Mouse (Mus musculus) monocyte, adult 5-6 weeks (primary cell): ENCODE data around the gene Diras1. TPM values are rescaled to one million over a fixed set of nuclear protein-coding genes. Genes with fewer than 3 reads are reported as not detected.

Source experiments
- ATAC-seq: fragments of 153-309, 156-312 bp; replicated peaks from 2 replicates; pipeline ENCODE4 v1.8.0; 2017; ENCODE audit warnings: mild to moderate bottlenecking; ENCODE audit not compliant: low TSS enrichment, insufficient number of reproducible peaks, severe bottlenecking, poor library complexity, low FRiP score
- total RNA-seq: library from RNA; stranded (forward); fragments of 200-1000, 200-491, 200-594 nt; gene quantifications from 3 replicates; pipeline ENCODE4 v1.2.3, GENCODE M21; 2017

Gene Diras1
- total RNA-seq, 1 experiment from 2014 or later = 0.38 TPM

DNA sequence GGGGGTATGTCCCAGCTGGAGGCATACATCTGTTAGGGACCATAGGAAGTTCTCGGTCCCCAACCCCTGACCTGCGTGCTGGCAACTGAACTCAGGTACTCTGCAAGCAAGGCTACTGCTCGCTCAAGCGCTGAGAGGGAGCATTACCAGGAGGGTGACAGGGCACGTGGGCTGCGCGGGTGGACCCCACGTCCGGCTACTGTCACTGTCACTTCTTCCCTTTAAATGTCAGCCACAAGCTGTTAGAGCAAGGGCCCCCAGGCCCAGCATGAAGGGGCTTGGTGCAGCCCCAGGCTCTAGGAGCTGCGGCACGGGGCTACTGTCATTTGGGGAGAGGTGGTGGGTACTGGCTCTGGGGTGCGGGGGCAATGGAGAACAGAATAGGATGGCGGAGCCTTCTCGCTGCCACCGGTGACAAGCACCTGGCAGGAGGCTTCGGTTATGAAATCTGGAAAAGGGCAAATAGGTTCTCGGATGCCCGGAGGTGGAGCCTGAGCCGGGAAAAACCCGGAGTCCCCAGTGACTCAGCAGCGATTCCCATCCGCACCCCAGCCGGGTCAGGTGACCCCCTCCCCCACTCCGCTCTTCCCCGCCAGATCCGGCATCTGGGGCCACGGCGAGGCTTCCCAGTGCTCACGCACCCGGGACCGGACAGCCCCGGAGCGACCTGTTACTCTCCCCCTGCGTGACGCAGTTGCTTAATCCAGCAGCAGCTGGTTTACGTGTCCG, 40.1 kb downstream of the Diras1 start:
- no peak for ATAC-seq

DNA sequence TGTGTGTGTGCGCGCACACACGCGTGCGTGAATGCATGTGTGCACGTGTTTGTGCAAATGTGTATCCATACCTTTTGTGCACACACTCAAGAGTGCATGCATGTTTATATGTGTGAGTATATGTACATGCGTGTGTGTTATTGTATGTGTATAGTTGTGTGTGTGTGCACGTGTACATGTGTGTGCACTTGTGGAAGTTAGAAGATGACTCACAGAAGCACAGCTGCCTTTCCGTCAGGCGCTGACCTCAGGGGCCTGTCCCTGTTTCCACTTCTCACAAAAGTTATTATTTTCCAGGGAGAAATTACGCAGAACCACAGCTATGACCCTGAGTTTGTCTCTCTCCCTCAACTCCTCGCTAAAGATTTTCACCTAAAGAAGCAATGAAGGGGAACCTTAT, 41.2 kb downstream of the Diras1 start:
- ATAC-seq = no peak

DNA sequence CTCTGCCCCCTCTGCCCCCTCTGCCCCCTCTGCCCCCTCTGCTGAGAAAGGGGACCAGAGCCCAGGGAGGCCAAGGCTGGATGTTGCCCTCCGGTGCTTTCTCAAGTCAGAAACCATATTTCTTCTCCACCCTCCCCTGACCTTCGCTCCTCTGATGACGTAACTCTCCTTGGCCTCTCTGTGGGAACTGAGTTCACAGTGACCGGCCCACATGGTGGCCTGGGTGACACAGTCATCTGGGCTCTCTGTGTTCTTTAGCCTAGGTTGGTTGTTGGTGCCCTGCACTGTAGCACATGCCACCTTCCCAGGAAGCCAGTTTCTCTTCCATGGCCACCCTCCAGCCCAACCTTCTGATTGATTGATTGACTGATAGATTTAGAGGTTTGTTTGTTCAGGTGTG, 43.1 kb downstream of the Diras1 start:
- peak; percentile 46; the same call in 1 of the 2 replicates for ATAC-seq

DNA sequence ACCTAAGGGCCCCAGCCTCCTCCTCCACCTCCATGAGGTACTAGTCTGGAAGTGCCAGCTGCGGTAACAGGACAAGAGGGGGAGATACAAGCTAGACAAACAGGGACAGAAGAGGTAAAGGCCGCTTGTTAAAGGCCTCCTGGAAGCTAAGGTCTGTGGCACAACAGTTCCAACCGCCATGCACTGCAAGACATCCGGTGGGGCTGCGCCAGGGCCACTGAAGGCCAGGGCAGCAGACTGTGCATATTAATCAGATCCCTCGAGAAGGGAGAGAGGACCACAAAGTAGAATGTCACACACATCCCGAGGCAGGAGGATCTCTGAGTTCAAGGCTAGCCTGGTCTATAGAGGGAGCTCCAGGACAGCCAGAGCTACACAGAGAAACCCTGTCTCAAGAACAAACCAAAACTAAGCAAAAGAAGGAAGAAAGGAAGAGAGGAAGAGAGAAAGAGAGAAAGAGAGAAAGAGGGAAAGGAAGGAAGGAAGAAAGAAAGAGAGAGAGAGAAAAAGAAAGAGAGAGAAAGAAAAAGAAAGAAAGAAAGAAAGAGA, 43.8 kb downstream of the Diras1 start:
- no peak for ATAC-seq

DNA sequence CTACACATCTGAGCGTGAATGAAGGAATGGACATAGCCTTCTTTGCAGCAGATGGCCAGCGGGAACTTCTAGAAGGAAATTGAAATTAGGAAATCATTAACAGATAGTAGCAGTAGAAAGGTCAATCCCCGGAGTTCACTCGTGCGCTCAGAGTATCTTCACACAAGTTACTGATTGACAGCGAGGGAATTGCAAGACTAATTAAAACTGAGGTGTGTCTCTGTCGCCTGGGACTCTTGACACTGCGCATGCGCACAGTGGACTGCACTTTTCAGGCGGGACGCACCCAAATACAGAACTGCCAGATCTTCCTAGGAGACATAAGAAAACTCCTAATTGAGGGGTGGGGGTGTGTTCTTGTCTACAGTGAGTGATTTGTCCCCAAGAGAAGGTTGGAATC, 50.0 kb downstream of the Diras1 start:
- no peak for ATAC-seq

DNA sequence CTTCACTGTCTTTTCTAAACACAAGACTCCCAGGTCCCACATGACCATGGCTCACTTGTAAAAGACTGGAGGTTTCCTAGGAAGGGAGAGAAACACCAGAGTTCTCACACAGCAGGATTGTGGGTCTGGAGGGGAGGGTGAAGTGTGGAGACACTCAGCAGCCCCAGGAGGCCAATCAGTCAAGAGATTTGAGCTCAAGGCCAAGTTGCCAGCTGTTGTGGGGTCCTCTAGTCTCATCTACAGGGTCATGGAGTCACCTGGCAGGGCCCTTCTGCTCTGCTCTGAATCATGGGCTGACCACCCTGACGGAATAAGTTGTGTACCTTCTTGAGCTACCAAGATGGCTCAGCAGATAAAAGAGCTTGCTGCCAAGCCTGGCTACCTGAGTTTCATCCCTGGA, 51.7 kb downstream of the Diras1 start:
- no peak for ATAC-seq

DNA sequence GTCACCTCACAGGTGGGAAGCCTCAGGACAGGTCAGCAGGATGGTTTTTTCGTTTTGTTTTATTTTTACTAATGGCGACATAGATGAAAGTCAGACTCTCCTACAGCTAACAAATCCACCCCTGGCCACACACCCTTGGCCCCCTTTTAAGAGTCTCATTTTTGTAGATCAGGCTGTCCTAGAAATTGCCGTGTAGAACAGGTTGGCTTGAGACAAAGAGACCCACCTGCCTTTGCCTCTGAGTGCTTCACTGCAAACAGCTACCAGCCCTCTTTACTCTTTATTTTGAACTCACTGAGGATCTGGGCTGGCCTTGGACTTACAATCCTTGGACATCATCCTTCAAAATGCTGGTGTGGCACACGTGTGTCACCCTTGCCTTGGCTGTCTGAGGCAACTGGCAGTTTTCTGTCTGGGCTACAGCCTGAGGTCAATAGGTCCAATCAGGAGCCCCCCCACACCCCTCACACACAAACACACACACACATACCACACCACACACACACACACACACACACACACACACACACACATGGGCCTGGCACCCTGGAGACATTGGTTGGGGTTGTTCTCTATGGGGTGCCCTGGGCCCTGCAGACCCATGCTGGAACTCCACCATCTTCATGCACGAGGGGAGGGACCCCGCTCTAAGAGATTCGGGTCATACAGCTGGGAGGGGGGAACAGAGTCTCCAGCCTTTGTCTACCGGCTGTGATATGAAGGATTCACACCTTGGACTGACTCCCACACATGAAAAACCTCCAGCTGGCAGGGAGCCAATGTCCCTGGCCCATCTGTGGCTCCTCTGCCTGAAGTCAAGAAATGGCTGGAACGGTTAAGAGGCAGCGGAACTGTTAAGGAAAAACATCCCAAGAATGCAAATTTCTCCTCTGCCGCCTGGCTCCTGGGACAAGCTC, 53.1 kb downstream of the Diras1 start:
- ATAC-seq = no peak

DNA sequence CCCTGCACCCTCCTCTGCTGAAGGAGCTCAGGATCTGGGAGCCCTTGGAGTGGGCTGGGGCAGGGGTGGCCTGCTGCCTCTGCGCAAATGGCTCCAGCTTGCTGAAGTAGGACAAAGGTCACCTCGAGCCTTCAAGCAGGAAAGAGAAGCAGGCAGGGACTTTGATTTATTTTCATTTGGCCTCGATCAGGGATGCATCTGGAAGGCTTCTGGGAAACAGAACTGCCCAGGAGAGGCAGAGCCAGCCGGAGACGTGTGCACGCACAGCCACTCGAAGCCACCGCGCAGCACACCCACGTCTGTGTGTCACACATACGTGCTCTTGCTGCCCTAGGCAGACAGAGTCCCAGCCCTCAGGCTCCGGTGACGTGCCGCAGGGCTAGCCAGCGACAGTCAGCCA, 53.9 kb downstream of the Diras1 start:
- no peak for ATAC-seq

DNA sequence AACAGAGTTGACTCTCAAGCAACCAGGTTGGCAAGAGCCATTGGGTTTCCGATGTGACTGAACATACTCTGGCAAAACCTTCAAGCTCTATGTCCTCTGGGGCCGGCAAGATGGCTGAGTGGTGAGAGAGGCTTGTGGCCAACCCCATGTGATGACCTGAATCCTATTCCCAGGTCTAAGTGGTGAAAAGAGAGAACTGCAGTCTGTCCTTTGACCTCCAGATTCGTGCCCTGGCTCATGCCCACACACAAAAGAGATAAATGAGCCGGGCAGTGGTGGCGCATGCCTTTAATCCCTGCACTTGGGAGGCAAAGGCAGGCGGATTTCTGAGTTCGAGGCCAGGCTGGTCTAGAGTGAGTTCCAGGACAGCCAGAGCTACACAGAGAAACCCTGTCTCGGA, 55.3 kb downstream of the Diras1 start:
- ATAC-seq = no peak

Other genes with a start within 250 kb of the Diras1 start
- 9.4 to 23.3 TPM (median 10.7 TPM) in 3 replicates for gene Sf3a2, start 227.5 kb downstream of the Diras1 start, total RNA-seq
- 29.4 to 59.3 TPM (median 41.3 TPM) in 3 replicates for gene Plekhj1, start 227.0 kb downstream of the Diras1 start, total RNA-seq
- not detected in 3 replicates for gene Amh, start 220.4 kb downstream of the Diras1 start, total RNA-seq
- not detected in 3 replicates for gene Jsrp1, start 212.2 kb downstream of the Diras1 start, total RNA-seq
- gene Oaz1, start 199.0 kb downstream of the Diras1 start, total RNA-seq = 242 to 281 TPM (median 259 TPM) in 3 replicates
- not detected in 3 replicates for gene Lingo3, start 181.6 kb downstream of the Diras1 start, total RNA-seq
- gene Lsm7, start 170.5 kb downstream of the Diras1 start, total RNA-seq = 78.9 to 86.7 TPM (median 80.7 TPM) in 3 replicates
- gene Sppl2b, start 170.4 kb downstream of the Diras1 start, total RNA-seq = 8.1 to 18.2 TPM (median 8.2 TPM) in 3 replicates
- not detected in 3 replicates for gene Tmprss9, start 153.8 kb downstream of the Diras1 start, total RNA-seq
- gene Timm13, start 124.7 kb downstream of the Diras1 start, total RNA-seq = 14.6 to 43.9 TPM (median 30.8 TPM) in 3 replicates
- 2.3 to 8.5 TPM (median 3.8 TPM) in 3 replicates for gene Lmnb2, start 107.4 kb downstream of the Diras1 start, total RNA-seq
- 18.9 to 25.8 TPM (median 22.5 TPM) in 3 replicates for gene Gadd45b, start 95.6 kb downstream of the Diras1 start, total RNA-seq
- 0.10 TPM in 1 of 3 replicates, not detected in the others for gene Gng7, start 10.7 kb downstream of the Diras1 start, total RNA-seq
- gene Slc39a3, start 11.8 kb upstream of the Diras1 start, total RNA-seq = 4.5 to 9.9 TPM (median 7.3 TPM) in 3 replicates
- gene Sgta, start 34.5 kb upstream of the Diras1 start, total RNA-seq = 27.8 to 50.9 TPM (median 31.5 TPM) in 3 replicates
- 2.5 to 3.6 TPM (median 2.8 TPM) in 3 replicates for gene Thop1, start 44.4 kb upstream of the Diras1 start, total RNA-seq
- gene Creb3l3, start 73.2 kb upstream of the Diras1 start, total RNA-seq = 0.39 TPM in 1 of 3 replicates, not detected in the others
- gene Map2k2, start 80.3 kb upstream of the Diras1 start, total RNA-seq = 62.4 to 77.3 TPM (median 66.5 TPM) in 3 replicates
- 28.4 to 40.6 TPM (median 30.5 TPM) in 3 replicates for gene Zbtb7a, start 109.6 kb upstream of the Diras1 start, total RNA-seq
- 13.0 to 24.9 TPM (median 21.2 TPM) in 3 replicates for gene Pias4, start 142.3 kb upstream of the Diras1 start, total RNA-seq
- 1,029 to 1,258 TPM (median 1,077 TPM) in 3 replicates for gene Eef2, start 151.0 kb upstream of the Diras1 start, total RNA-seq
- 30.4 to 45.3 TPM (median 37.3 TPM) in 3 replicates for gene Dapk3, start 157.3 kb upstream of the Diras1 start, total RNA-seq
- 0.49 TPM in 1 of 3 replicates, not detected in the others for gene 4930442H23Rik, start 158.2 kb upstream of the Diras1 start, total RNA-seq
- gene Nmrk2, start 176.4 kb upstream of the Diras1 start, total RNA-seq = not detected in 3 replicates
- not detected in 3 replicates for gene Atcay, start 205.2 kb upstream of the Diras1 start, total RNA-seq
- 0.10 to 0.58 TPM in 2 of 3 replicates, not detected in the other for gene Zfr2, start 207.5 kb upstream of the Diras1 start, total RNA-seq
- gene Matk, start 227.3 kb upstream of the Diras1 start, total RNA-seq = 10.2 to 29.6 TPM (median 11.9 TPM) in 3 replicates
- 77.4 to 89.3 TPM (median 78.0 TPM) in 3 replicates for gene Mrpl54, start 241.3 kb upstream of the Diras1 start, total RNA-seq
- 8.9 to 13.4 TPM (median 11.5 TPM) in 3 replicates for gene Apba3, start 241.3 kb upstream of the Diras1 start, total RNA-seq